Mouse (Mus musculus): Measurements from ENCODE around the gene Acaca.

The Acaca gene

GRCm38 (mm10) chr11:84243562-84243961 lies 114.1 kb downstream of the Acaca start:
- no peak for DNase-seq (ENCODE audit: low spot score)

- DNase-seq (ENCODE audit: low spot score) = no peak
Measured at GRCm38 (mm10) chr11:84247370-84247769, 117.9 kb downstream of the Acaca start.

GRCm38 (mm10) chr11:84251170-84251569 lies 121.7 kb downstream of the Acaca start:
- DNase-seq (ENCODE audit: low spot score) = no peak

DNA sequence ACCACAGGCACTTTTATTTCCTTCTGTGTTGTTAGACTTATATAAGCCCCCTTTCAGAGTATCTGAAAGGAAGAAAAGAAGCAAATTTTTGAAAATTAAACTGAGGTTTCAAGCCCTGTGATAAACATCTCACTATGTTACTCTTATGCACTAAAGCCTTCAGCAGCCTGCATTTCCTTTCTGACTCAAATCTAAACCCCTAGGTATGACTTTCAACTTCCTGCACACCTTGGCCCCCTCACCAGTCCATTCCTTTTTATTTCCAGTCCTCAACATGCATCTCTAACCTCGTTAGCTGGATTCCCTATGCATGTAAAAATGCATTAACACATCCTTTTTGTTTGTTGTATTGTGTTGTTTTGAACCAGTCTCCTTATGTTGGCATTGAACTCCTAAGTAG lies 123.0 kb downstream of the Acaca start:
- DNase-seq (ENCODE audit: low spot score) = no peak

DNA sequence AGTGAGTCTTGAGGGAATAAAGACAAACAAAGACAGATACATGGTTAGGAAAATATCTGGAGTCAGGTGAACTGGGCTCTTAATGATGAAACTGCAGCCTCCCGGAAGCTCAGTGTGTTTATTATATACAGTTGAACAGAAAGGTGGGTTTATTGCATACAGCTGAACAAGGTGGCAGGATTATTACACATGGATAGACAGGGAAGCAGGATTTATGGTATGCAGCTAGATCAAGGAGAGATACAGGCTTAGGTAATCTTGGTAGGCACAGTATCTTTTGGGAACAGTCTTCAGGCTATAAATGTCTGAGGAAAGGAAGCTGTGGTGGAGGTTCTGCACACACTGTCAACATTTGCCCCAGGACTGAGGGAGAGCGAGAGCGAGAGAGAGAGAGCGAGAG lies 126.4 kb downstream of the Acaca start:
- DNase-seq (ENCODE audit: low spot score) = no peak

DNA sequence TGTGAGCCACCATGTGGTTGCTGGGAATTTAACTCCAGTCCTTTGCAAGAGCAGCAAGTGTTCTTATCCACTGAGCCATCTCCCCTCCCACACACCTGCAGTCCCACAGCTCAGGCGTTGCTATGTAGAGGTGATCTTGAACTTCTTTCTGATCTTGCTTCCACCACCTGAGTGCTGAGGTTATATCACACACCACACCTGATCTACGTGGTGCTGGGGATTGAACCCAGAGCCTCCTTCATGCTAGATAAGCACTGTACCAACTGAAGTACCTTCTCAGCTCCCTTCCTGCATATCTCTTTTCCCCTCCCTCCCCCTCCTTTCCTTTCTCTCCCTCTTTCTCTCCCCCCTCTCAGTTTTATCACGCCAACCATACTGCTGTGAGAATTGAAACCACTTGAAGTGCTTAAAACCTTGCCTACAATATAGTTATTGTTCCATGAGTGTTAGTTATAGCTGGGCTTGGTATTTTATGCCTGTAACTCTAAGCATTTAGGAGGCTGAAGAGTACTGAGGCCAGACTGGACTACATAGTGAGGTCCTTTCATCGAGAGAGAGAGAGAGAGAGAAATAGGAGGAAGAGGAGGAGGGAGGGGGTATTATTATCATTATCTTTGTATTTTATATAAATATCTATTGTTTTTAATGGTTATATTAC lies 128.7 kb downstream of the Acaca start:
- no peak for DNase-seq (ENCODE audit: low spot score)

DNA sequence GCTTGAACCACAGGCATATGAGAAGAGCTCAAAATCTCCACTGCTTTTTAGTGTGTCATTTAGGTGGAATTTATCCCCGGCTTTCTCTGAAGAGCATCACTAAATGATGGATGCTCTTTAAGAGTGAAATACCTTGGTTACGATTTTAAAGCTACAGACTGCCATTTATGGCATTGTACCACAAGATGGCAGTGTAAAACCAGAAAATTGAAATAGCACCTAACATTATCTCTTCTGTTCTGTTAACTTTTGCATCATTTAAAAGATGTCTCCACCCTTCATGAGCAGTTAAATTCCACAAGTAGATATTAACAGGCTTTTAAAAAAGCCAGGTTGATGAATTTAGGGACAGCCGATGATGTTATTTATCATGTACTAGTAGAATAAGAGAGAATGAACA lies 135.0 kb downstream of the Acaca start:
- no peak for DNase-seq (ENCODE audit: low spot score)

GRCm38 (mm10) chr11:84268068-84268467 lies 138.6 kb downstream of the Acaca start:
- no peak for DNase-seq (ENCODE audit: low spot score)

DNA sequence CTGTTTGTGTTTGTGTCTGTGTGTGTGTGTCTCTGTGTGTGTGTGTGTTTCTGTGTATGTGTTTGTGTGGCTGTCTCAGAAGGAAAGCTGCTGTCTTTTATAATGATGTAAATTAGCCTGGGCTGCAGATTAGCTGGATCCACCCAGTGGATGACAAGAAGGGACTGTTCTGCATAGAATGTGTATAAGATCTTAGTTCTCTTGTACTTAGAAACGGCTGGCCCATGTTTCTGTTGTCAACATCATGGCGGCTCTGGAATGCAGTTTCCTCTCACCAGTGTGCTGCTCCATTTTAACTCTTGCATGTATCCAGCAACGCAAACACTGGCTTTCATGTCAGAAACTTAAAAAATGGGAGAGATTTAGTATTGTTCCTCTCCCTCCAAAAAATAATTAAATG lies 141.0 kb downstream of the Acaca start:
- DNase-seq (ENCODE audit: low spot score) = no peak

DNA sequence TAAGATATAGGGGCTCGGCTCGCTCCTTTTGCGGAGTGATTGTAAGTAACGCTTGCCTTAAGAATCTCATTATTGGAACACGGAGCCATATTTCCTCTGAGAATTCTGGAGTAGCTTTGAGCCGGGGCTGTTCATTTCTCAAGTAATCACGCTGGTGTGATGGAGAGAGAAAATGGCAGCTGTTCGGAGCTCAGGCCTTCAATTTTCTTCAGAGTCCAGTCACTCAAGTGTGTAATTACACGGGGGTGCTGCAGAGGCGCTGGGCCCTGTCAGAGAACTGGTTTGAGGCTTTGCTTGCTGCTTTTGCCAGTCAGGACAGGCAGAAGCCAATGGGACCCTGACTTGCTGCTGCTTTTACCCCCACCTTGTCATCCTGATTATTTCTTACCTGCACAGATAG lies 142.5 kb downstream of the Acaca start:
- no peak for DNase-seq (ENCODE audit: low spot score)

DNA sequence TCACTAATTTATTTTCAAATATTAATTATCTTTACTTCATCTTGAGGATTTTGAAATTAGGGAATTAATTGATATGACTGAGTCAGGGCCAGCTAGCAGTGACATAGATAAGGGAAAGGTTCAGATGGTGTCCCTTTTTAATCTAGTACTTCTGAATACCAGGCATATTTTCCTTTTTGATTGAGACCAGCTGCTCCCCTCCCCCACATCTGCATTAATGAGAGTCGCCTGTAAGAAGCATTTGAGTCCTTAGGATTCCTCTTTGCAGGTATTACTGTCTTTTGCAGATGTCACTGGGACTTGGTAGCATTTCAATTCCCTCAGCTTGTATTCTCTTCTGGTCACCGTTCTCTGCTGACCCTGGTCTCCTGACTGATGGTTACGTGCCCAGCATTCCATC lies 143.1 kb downstream of the Acaca start:
- no peak for DNase-seq (ENCODE audit: low spot score)

GRCm38 (mm10) chr11:84276979-84277378 lies 147.5 kb downstream of the Acaca start:
- no peak for DNase-seq (ENCODE audit: low spot score)

DNA sequence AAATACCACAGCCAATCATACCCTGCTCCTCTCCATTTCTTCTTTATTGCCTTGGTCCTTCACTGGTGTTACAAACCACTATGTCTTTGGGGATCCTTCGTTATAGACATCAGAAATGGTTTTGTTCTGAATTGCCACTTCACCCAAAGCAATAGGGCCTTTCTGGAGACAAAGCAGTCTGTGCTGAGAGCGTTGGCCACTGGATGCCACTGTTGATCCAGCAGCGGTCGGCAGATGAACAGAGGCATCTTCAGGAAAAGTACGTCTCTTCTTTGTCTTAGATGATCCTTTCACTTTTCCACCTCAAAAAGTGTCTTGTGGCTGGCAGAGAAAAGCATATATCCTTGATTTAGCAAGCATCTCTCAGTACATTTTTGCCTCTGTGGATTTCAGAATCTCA lies 151.8 kb downstream of the Acaca start:
- no peak for DNase-seq (ENCODE audit: low spot score)

DNA sequence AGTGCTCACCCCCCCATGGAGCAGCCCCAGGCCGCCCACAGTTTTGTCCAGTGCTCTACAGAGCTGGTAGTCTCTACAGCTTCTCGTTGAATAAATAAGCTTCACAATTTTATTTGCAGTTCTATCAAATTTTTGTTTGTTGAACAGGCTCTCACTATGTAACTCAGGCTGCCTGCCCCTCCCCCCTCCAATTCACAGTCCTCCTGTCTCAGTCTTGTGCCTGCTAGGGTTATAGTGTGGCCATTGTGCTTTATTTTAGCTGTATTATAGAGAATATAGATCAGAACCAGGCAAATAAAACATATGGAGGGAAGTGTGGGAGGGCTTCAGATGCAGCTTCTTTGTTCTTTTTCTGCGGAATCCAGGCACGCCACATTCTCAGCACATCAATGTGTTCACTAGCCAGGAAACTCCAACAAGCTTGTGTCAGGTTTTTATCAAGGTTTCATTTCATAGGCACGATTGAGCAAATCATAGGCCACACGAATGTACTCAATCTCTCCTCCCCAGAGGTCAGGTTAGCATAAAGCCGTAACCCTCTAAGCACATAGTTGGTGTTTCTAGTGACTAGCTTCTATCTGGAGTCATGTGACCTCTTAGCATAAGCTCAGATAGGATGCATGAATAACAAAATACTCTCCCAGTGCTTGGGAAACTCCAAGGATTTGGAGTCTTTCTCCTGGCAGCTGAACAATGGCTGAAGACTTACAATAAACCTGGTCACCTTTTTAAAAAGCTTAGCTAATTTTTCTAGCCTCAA lies 153.7 kb downstream of the Acaca start:
- no peak for DNase-seq (ENCODE audit: low spot score)

- DNase-seq (ENCODE audit: low spot score) = no peak
Measured at GRCm38 (mm10) chr11:84290781-84291180, 161.3 kb downstream of the Acaca start.

DNA sequence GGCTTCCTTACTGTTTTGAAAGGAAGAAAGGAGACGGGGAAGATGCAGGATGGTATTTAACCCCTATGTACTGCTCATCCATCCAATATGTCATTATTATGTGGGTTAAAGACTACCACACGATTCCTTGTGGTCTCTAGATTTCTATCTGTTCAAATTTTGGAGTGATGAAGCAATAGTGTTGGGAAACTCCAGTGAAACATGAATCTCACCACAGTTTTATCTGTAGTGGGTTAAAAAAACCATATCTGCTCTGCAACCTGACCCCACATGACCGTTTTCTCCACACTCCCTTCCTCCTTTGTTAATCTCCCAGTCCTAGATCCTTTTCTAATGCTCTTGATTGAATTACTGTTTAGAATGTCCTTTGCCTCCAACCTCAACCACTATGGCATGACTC lies 163.1 kb downstream of the Acaca start:
- DNase-seq (ENCODE audit: low spot score) = no peak

DNA sequence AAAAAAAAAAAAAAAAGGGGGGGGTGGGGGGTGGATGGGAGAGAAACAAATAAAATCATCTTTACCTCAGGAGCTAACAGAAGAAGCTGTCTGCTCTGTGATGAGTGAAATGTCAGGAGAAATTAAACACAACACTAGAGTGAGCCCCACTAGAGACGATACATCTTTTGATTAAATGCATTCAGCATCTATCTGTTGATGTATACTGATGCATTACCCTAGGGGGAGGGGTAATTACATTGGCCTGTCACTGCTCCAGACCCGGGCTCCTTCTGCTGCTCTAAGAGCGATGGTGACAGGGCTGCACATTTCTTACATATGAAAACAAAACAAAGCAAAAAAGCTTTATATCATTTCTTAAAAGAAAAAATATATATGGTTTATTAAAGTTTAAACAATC lies 163.8 kb downstream of the Acaca start:
- DNase-seq (ENCODE audit: low spot score) = no peak

DNA sequence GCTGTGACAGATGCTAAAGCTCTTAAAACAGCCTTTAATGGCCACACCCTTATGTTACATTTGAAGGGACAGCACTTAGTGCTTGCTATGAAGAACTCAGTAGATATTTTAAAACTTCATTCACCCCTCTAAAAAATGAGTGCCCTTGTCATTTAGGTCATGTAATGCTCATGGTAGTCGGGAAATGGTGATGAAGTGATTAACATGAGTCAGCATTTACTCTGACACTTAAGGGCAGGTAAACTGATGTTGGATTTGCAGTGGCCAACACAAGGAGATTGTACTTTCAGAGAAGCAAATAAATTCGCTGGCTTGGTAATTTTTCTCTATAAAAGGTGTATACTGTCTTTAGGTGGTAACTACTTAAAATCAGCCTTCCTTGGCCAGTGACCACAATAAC lies 166.9 kb downstream of the Acaca start:
- no peak for DNase-seq (ENCODE audit: low spot score)

DNA sequence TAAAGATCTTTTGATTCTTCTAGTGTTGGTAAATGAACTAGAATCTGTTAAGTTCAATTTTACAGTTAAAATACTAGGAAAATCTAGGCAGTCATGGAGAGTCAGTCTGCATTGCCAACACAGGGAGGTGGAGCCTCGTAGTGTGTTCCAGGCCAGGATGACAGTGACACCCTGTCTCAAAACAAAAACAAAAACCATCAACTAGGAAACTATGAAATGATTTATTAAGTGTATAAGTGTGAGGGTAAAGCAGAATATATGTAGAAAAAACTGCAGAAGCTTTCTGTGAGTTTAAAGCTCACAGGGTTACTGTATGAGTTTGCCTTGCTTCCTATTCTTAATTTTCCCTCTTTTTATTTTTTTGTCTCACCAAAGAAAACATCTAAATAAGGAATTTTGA lies 176.0 kb downstream of the Acaca start:
- DNase-seq (ENCODE audit: low spot score) = no peak

- DNase-seq (ENCODE audit: low spot score) = no peak
Measured at GRCm38 (mm10) chr11:84306158-84306742, 176.8 kb downstream of the Acaca start.

GRCm38 (mm10) chr11:84324032-84324752 lies 194.7 kb downstream of the Acaca start:
- DNase-seq (ENCODE audit: low spot score) = no peak

GRCm38 (mm10) chr11:84327086-84327485 lies 197.6 kb downstream of the Acaca start:
- DNase-seq (ENCODE audit: low spot score) = no peak

DNA sequence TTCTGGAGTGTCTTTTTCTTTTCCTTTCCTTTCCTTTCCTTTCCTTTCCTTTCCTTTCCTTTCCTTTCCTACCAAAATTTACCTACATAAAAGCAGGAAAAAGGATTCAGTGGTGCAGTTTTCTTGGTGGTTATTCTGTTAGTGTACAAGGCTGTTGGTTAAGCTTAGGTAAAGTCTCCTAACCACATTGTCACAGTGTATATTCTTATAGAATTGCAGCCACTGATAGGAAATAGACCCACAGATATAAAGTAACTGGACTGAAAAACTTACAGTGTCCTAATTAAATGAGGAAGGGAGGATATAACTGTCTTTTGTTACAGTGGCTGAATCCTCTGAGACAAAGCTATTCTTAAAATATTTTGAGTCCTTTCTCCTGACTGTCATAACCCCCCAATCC lies 202.9 kb downstream of the Acaca start:
- no peak for DNase-seq (ENCODE audit: low spot score)

All from urinary bladder, postnatal 10 days (tissue).